Mouse (Mus musculus) myocyte (in vitro differentiated cells): ENCODE measurements around the gene Six1. TPM values are rescaled to one million over a fixed set of nuclear protein-coding genes. Genes with fewer than 3 reads are reported as not detected.

Experiments used
- H3K27me3 ChIP-seq: one replicate; pipeline ENCODE4 v1.6.1; 2011; ENCODE audit not compliant: control insufficient read depth, insufficient read depth, insufficient read length
- H3K36me3 ChIP-seq: one replicate; pipeline ENCODE4 v1.6.1; 2011; ENCODE audit not compliant: control insufficient read depth, insufficient read depth
- H3K4me2 ChIP-seq: one replicate; pipeline ENCODE4 v1.6.1; 2011; ENCODE audit warnings: low read depth, control low read depth
- H3K4me3 ChIP-seq: one replicate; pipeline ENCODE4 v1.5.1; 2011; ENCODE audit warnings: mild to moderate bottlenecking, control low read depth, moderate library complexity
- H3K79me2 ChIP-seq: one replicate; pipeline ENCODE4 v1.6.1; 2011; ENCODE audit not compliant: control insufficient read depth, insufficient read depth
- H3ac ChIP-seq: one replicate; pipeline ENCODE4 v1.6.1; 2011; ENCODE audit not compliant: control insufficient read depth, insufficient read length
- CEBPB ChIP-seq: IDR thresholded peaks from 2 replicates; pipeline ENCODE4 v1.6.1; 2011; ENCODE audit warnings: mild to moderate bottlenecking, moderate library complexity; ENCODE audit not compliant: poor library complexity, insufficient read depth, severe bottlenecking
- E2F4 ChIP-seq: IDR thresholded peaks from one replicate; pipeline ENCODE4 v1.6.1; 2011; ENCODE audit warnings: mild to moderate bottlenecking, control low read depth, moderate library complexity; ENCODE audit not compliant: insufficient read depth
- MAX ChIP-seq: IDR thresholded peaks from one replicate; pipeline ENCODE4 v1.6.1; 2011; ENCODE audit warnings: low read depth, mild to moderate bottlenecking, control low read depth
- MYOD1 ChIP-seq, 3 experiments: IDR thresholded peaks; one replicate each; pipeline ENCODE4 v1.6.1; 2011; ENCODE audit warnings: control low read depth in 2 of 3, low read depth in 2 of 3, mild to moderate bottlenecking in 2 of 3, moderate library complexity in 1 of 3; ENCODE audit not compliant: insufficient read length in 2 of 3, control insufficient read depth in 1 of 3
- MYOG ChIP-seq, 3 experiments: IDR thresholded peaks; one replicate each; pipeline ENCODE4 v1.6.1; 2011; ENCODE audit warnings: control low read depth in 2 of 3, low read depth in 2 of 3, mild to moderate bottlenecking in 2 of 3; ENCODE audit not compliant: insufficient read length in 2 of 3, control insufficient read depth in 1 of 3, insufficient read depth in 1 of 3
- POLR2A ChIP-seq: IDR thresholded peaks from one replicate; pipeline ENCODE4 v1.6.1; 2011; ENCODE audit warnings: low read depth, mild to moderate bottlenecking, control low read depth, moderate library complexity; ENCODE audit not compliant: insufficient read length
- POLR2AphosphoS2 ChIP-seq: IDR thresholded peaks from one replicate; pipeline ENCODE4 v1.6.1; 2011; ENCODE audit warnings: low read depth, control low read depth; ENCODE audit not compliant: insufficient read length
- REST ChIP-seq: IDR thresholded peaks from one replicate; pipeline ENCODE4 v1.6.1; 2011; ENCODE audit warnings: mild to moderate bottlenecking, control low read depth, moderate library complexity; ENCODE audit not compliant: insufficient read depth, insufficient read length
- SRF ChIP-seq: IDR thresholded peaks from one replicate; pipeline ENCODE4 v1.6.1; 2011; ENCODE audit warnings: low read depth; ENCODE audit not compliant: control insufficient read depth, insufficient read length
- TCF12 ChIP-seq: IDR thresholded peaks from one replicate; pipeline ENCODE4 v1.6.1; 2011; ENCODE audit warnings: mild to moderate bottlenecking, control low read depth; ENCODE audit not compliant: poor library complexity, insufficient read depth, severe bottlenecking
- TCF3 ChIP-seq: IDR thresholded peaks from one replicate; pipeline ENCODE4 v1.6.1; 2011; ENCODE audit warnings: low read depth, control low read depth; ENCODE audit not compliant: insufficient read length
- USF1 ChIP-seq: IDR thresholded peaks from one replicate; pipeline ENCODE4 v1.6.1; 2011; ENCODE audit warnings: low read depth, mild to moderate bottlenecking, control low read depth, moderate library complexity
- polyA plus RNA-seq: library from polyadenylated mRNA; unstranded; fragments of >200 nt; fragmentation: generic; extraction: Trizol; gene quantifications from one replicate; pipeline ENCODE4 v1.2.1, GENCODE M21; 2012; ENCODE audit warnings: missing spikeins

Six1 gene
- polyA plus RNA-seq, 1 experiment, result 71.7 TPM

- Histone ChIP-seq H3K4me2 (no peak overlapping the region), H3ac (no peak overlapping the region), H3K27me3 (no peaks in the 10 kb centered on the region), H3K36me3 (no peaks in the 10 kb centered on the region), H3K4me3 (no peak overlapping the region), H3K79me2 (no peaks in the 10 kb centered on the region)
- no peak for TF ChIP-seq USF1
- no peak for TF ChIP-seq POLR2AphosphoS2
- no peak for TF ChIP-seq TCF12
- TF ChIP-seq MYOG (IDR thresholded peaks at IDR 0.05; ENCODE audit: control insufficient read depth in 1 of 3, insufficient read depth in 1 of 3, insufficient read length in 2 of 3, low read depth in 2 of 3), result no peak
- no peak for TF ChIP-seq SRF
- TF ChIP-seq MAX, result no peak
- TF ChIP-seq TCF3, result no peak
- TF ChIP-seq REST, result no peak
- TF ChIP-seq CEBPB, result no peak
- TF ChIP-seq POLR2A, result no peak
- TF ChIP-seq E2F4, result no peak
- TF ChIP-seq MYOD1 (IDR thresholded peaks at IDR 0.05; ENCODE audit: control insufficient read depth in 1 of 3, insufficient read length in 2 of 3, low read depth in 2 of 3), result no peak
These were observed 55.3 kb downstream of the Six1 start for GRCm38 (mm10) chr12:72998105-72999001.

- H3ac ChIP-seq, result no peak overlapping the region
- H3K4me2 ChIP-seq, result no peak overlapping the region
- H3K27me3 ChIP-seq, result no peaks in the 10 kb centered on the region
- no peaks in the 10 kb centered on the region for H3K79me2 ChIP-seq
- H3K36me3 ChIP-seq, result no peaks in the 10 kb centered on the region
- TF ChIP-seq REST, result no peak
- no peak overlapping the region for H3K4me3 ChIP-seq
These were observed 57.0 kb downstream of the Six1 start for GRCm38 (mm10) chr12:72996646-72997045.

Other genes with a start within 250 kb of the Six1 start
- gene Six6, start 114.0 kb downstream of the Six1 start, polyA plus RNA-seq, result not detected
- gene 4930447C04Rik, start 113.1 kb downstream of the Six1 start, polyA plus RNA-seq, result not detected
- gene Six4, start 59.6 kb upstream of the Six1 start, polyA plus RNA-seq, result 4.9 TPM
- gene Mnat1, start 69.8 kb upstream of the Six1 start, polyA plus RNA-seq, result 30.4 TPM
- 8.0 TPM for gene Trmt5, start 232.8 kb upstream of the Six1 start, polyA plus RNA-seq
- gene Slc38a6, start 232.9 kb upstream of the Six1 start, polyA plus RNA-seq, result 7.8 TPM